Mouse (Mus musculus) small intestine, adult 2 months (tissue): ENCODE measurements around the gene Cdyl2. TPM values are rescaled to one million over a fixed set of nuclear protein-coding genes. Genes with fewer than 3 reads are reported as not detected.

Experiments used
- H3K27ac ChIP-seq: fragments of 200-500 bp; 2 replicates; pipeline ENCODE4 v1.5.1; 2012; ENCODE audit warnings: low read depth, low read length, control low read depth, inconsistent platforms; ENCODE audit not compliant: insufficient read depth
- H3K27me3 ChIP-seq: fragments of 200-500 bp; 2 replicates; pipeline ENCODE4 v1.6.1; 2012; ENCODE audit warnings: mild to moderate bottlenecking, moderate library complexity, low read length, inconsistent platforms; ENCODE audit not compliant: control insufficient read depth, insufficient read depth
- H3K36me3 ChIP-seq: fragments of 200-500 bp; 2 replicates; pipeline ENCODE4 v1.6.1; 2012; ENCODE audit warnings: mild to moderate bottlenecking, low read length, control low read depth, inconsistent platforms; ENCODE audit not compliant: control insufficient read depth, insufficient read depth
- H3K4me1 ChIP-seq: fragments of 200-500 bp; 2 replicates; pipeline ENCODE4 v1.6.1; 2012; ENCODE audit warnings: low read length, inconsistent platforms, mixed read lengths; ENCODE audit not compliant: control insufficient read depth, insufficient read depth, insufficient read length
- H3K4me3 ChIP-seq: fragments of 200-500 bp; 2 replicates; pipeline ENCODE4 v1.5.1; 2012; ENCODE audit warnings: low read depth, mild to moderate bottlenecking, control low read depth, inconsistent platforms, low read length, moderate library complexity
- CTCF ChIP-seq: fragments of 200-500 bp; IDR thresholded peaks from 2 replicates; pipeline ENCODE4 v1.5.1; 2012; ENCODE audit warnings: low read depth, mild to moderate bottlenecking, control low read depth, inconsistent platforms, low read length, moderate library complexity, mixed read lengths; ENCODE audit not compliant: insufficient replicate concordance, insufficient read length; ENCODE audit errors: extremely low read depth
- POLR2A ChIP-seq: fragments of 200-500 bp; IDR thresholded peaks from 2 replicates; pipeline ENCODE4 v1.6.1; 2012; ENCODE audit warnings: low read depth, mild to moderate bottlenecking, control low read depth, inconsistent platforms, low read length, moderate library complexity
- WGBS: fragments of 180-500 bp; shearing (Covaris S2); methylation state at CpG from one replicate; pipeline ENCODE4 v1.1.7; 2018; 5-methylcytosine and 5-hydroxymethylcytosine counted together
- polyA plus RNA-seq: library from polyadenylated mRNA; depleted of rRNA; stranded (reverse); fragments of >200 nt; gene quantifications from 2 replicates; pipeline ENCODE4 v1.2.3, GENCODE M21; 2012

Cdyl2 gene
- polyA plus RNA-seq, 1 experiment = 0.89 TPM

DNA sequence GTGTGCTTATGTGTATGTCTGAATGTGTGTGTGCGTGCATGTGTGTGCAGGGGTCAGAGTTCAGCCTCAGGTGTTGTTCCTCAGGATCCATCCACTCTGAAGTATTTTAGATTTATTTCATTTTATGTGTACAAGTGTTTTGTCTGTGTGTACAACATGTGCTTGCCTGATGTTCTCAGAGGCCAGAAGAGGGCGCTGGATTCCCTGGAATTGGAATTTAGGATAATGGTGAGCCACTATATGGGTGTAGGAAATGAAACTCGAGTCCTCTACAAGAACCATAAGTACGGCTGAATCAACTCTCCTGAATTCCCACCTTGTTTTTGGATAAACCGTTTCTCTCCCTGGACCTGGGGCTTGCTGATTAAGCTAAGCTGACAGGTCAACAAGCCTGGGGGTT, 61.2 kb downstream of the Cdyl2 start:
- Histone ChIP-seq H3K4me3 (no peak overlapping the region), H3K36me3 (no peaks in the 10 kb centered on the region), H3K27ac (no peak overlapping the region), H3K27me3 (no peaks in the 10 kb centered on the region), H3K4me1 (peaks cover 3% of the 10 kb centered on the region; the same call in 1 of the 2 replicates)
- WGBS = 59% methylated on average over 5 of the region's 5 CpGs
- TF ChIP-seq POLR2A = no peak
- no peak for TF ChIP-seq CTCF

GRCm38 (mm10) chr8:116670604-116671003, 62.2 kb downstream of the Cdyl2 start:
- Histone ChIP-seq H3K27ac (no peak overlapping the region), H3K36me3 (no peaks in the 10 kb centered on the region), H3K4me1 (peaks cover 3% of the 10 kb centered on the region; the same call in 1 of the 2 replicates), H3K27me3 (no peaks in the 10 kb centered on the region), H3K4me3 (no peak overlapping the region)
- TF ChIP-seq CTCF (no peak), POLR2A (no peak)
- WGBS = 88% methylated on average over 7 of the region's 7 CpGs

DNA sequence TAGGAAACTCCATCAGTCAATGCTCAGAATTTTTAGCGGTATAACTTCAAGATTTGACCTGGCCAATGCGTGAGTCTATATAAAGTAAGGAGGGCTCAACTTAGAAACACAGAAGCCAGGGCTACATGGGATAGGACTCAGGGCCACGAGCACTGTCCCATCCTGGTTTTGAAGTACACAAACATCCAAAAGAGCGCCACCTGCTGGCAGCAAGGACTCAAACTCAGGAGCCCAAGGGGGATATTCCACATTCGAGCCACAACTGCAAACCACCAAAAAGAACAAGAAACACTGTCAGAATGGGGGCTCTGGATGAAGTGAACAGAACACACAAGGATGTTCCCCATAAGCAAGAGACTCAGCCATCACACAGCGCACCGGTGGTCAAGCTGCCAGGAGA, 63.8 kb downstream of the Cdyl2 start:
- Histone ChIP-seq H3K4me1 (no peaks in the 10 kb centered on the region), H3K27me3 (no peaks in the 10 kb centered on the region), H3K4me3 (no peak overlapping the region), H3K27ac (no peak overlapping the region), H3K36me3 (no peaks in the 10 kb centered on the region)
- peak; percentile 18; the same call in 1 of the 2 replicates for TF ChIP-seq CTCF
- TF ChIP-seq POLR2A = no peak
- WGBS = 95% methylated on average over 7 of the region's 7 CpGs

DNA sequence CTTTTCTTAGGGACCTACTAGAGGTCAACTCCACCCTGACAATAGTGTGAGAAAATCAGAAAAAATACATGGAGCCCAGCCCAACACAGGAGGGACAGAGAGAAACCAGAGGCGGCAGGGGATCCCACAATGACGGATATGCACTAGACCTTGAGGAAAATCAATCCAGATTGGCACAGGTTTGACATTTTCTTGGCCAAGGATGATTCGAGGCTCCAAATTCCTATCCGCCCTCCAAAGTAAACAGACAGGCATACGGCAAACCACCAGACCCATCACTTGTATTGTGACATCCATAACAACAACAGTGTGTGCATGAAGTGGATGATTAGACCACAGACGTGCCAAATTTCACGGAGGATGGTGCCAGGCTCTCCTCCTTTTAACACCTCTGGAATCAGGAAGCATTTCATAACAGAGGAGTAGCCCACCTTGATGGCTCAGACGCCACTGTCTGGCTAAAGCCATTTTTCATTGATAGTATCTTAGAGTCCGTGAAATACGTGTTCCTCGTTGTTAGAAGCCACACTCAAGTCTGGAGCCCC, 65.9 kb downstream of the Cdyl2 start:
- TF ChIP-seq POLR2A (no peak), CTCF (no peak)
- Histone ChIP-seq H3K36me3 (no peaks in the 10 kb centered on the region), H3K27ac (no peak overlapping the region), H3K27me3 (no peaks in the 10 kb centered on the region), H3K4me1 (no peaks in the 10 kb centered on the region), H3K4me3 (no peak overlapping the region)
- 81% methylated on average over 11 of the region's 11 CpGs for WGBS

- WGBS = 81% methylated on average over 1 of the region's 1 CpGs
- Histone ChIP-seq H3K4me1 (no peaks in the 10 kb centered on the region), H3K27me3 (no peaks in the 10 kb centered on the region), H3K36me3 (no peaks in the 10 kb centered on the region), H3K4me3 (no peak overlapping the region), H3K27ac (no peak overlapping the region)
- TF ChIP-seq CTCF = no peak
- TF ChIP-seq POLR2A = no peak
Measured at GRCm38 (mm10) chr8:116661521-116661920, 71.3 kb downstream of the Cdyl2 start.

DNA sequence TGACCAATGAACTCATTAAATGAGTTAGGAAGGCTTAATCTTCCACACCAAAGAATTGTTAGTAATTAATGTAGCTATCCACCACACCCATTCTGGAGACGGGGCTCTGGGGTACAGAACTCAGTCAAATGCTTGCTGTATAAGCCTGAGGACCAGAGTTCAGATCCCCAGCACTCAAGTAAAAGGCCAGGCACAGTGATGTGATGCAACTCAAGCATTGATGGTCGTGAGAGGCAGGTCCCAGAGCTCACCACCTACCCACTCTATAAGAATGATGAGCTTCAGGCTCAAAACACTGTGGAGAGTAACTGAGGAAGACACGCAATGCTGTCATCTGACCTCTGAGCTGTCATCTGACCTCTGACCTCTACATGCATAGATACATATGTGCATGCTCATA, 76.0 kb downstream of the Cdyl2 start:
- WGBS = 90% methylated on average over 3 of the region's 3 CpGs
- H3K27ac ChIP-seq = no peak overlapping the region
- H3K4me3 ChIP-seq = no peak overlapping the region
- no peaks in the 10 kb centered on the region for H3K4me1 ChIP-seq
- no peaks in the 10 kb centered on the region for H3K27me3 ChIP-seq
- H3K36me3 ChIP-seq = no peaks in the 10 kb centered on the region
- no peak for TF ChIP-seq CTCF
- no peak for TF ChIP-seq POLR2A

DNA sequence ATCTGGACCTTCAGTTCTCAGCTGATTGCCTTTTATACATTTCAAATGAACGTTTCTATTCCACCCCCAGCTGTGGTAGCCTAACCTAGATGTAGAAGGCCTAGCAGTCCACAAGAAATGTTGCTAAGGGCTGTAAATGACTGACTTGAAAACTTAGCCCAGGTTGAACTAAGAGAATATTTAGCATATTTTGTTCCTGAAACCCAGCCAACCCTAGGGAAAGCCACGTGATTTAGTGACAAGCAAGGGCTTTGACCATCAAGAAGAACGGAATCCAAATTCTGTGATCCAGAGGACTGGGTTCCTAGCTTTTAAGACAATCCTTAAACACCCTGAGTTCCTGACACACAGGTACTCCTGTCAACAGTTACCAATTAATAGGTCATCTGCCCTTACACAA, 77.9 kb downstream of the Cdyl2 start:
- no peaks in the 10 kb centered on the region for H3K36me3 ChIP-seq
- no peaks in the 10 kb centered on the region for H3K27me3 ChIP-seq
- H3K4me1 ChIP-seq = no peaks in the 10 kb centered on the region
- TF ChIP-seq POLR2A (no peak), CTCF (no peak)
- H3K27ac ChIP-seq = no peak overlapping the region
- H3K4me3 ChIP-seq = no peak overlapping the region
- 82% methylated on average over 3 of the region's 3 CpGs for WGBS
